Mouse (Mus musculus): ENCODE data around the gene Mepce. TPM values are rescaled to one million over a fixed set of nuclear protein-coding genes. Genes with fewer than 3 reads are reported as not detected.
"Not testable (repeated sequence)": the region's sequence is repeated elsewhere in the genome, so short reads cannot be mapped to it uniquely, and the experiment has no call there.

Gene Mepce
- polyA plus RNA-seq (2012; rRNA removed), result 81.9 and 87.5 TPM in 2 replicates

- peaks cover 25% of the 10 kb centered on the region for H3K4me1 ChIP-seq (replicated peaks; ENCODE audit: control insufficient read depth, insufficient read depth, low read length)
- peak; percentile 85 for TF ChIP-seq CTCF (IDR thresholded peaks at IDR 0.05; ENCODE audit: borderline replicate concordance, control insufficient read depth, extremely low read depth, insufficient read depth, low read length, poor library complexity)
- 0 out of 2 replicates have a peak, but pooled peaks have one; percentile 33 for TF ChIP-seq POLR2A (IDR thresholded peaks at IDR 0.05; ENCODE audit: control insufficient read depth, extremely low read depth, insufficient read depth, low read length, poor library complexity)
- no peaks in the 10 kb centered on the region for H3K27me3 ChIP-seq (ENCODE audit: control insufficient read depth, insufficient read depth, low read length)
- WGBS, result under 1% methylated on average over 48 of the region's 48 CpGs
- H3K4me3 ChIP-seq (ENCODE audit: control insufficient read depth, insufficient read depth, low read length), result peak within 1 kb of the TSS; percentile 70
- DNase-seq, result peak; percentile 95
- peak within 1 kb of the TSS; percentile 95 for H3K27ac ChIP-seq (ENCODE audit: control insufficient read depth, insufficient read depth, low read length)
- peaks cover 8% of the 10 kb centered on the region for H3K36me3 ChIP-seq (ENCODE audit: control insufficient read depth, insufficient read depth, low read length)
These were observed at the start of gene Mepce, which contains the start of gene Zcwpw1 for GRCm38 (mm10) chr5:137787151-137787928. Mepce (minus strand) TSS chr5:137787655. Zcwpw1 (plus strand) TSS chr5:137787798.

- H3K27ac ChIP-seq (ENCODE audit: control insufficient read depth, insufficient read depth, low read length); DNase-seq; H3K36me3 ChIP-seq (ENCODE audit: control insufficient read depth, insufficient read depth, low read length); H3K27me3 ChIP-seq (ENCODE audit: control insufficient read depth, insufficient read depth, low read length); H3K4me1 ChIP-seq (replicated peaks; ENCODE audit: control insufficient read depth, insufficient read depth, low read length); H3K4me3 ChIP-seq (ENCODE audit: control insufficient read depth, insufficient read depth, low read length): not testable (repeated sequence)
These were observed 49.7 kb upstream of the Mepce start for GRCm38 (mm10) chr5:137837110-137837509.

GRCm38 (mm10) chr5:137836611-137837010 lies 49.2 kb upstream of the Mepce start:
- no peak for TF ChIP-seq CTCF (IDR thresholded peaks at IDR 0.05; ENCODE audit: borderline replicate concordance, control insufficient read depth, extremely low read depth, insufficient read depth, low read length, poor library complexity)
- no peak overlapping the region for H3K27ac ChIP-seq (ENCODE audit: control insufficient read depth, insufficient read depth, low read length)
- no peaks in the 10 kb centered on the region for H3K36me3 ChIP-seq (ENCODE audit: control insufficient read depth, insufficient read depth, low read length)
- DNase-seq, result no peak
- H3K4me3 ChIP-seq (ENCODE audit: control insufficient read depth, insufficient read depth, low read length), result no peak overlapping the region
- no peaks in the 10 kb centered on the region for H3K27me3 ChIP-seq (ENCODE audit: control insufficient read depth, insufficient read depth, low read length)
- no peaks in the 10 kb centered on the region for H3K4me1 ChIP-seq (replicated peaks; ENCODE audit: control insufficient read depth, insufficient read depth, low read length)

- 67% methylated on average over 2 of the region's 2 CpGs for WGBS
- not testable (repeated sequence) for H3K36me3 ChIP-seq (ENCODE audit: control insufficient read depth, insufficient read depth, low read length); H3K27me3 ChIP-seq (ENCODE audit: control insufficient read depth, insufficient read depth, low read length); H3K4me1 ChIP-seq (replicated peaks; ENCODE audit: control insufficient read depth, insufficient read depth, low read length); DNase-seq; H3K27ac ChIP-seq (ENCODE audit: control insufficient read depth, insufficient read depth, low read length); H3K4me3 ChIP-seq (ENCODE audit: control insufficient read depth, insufficient read depth, low read length)
These were observed 48.6 kb upstream of the Mepce start, which contains the start of gene Pilra for GRCm38 (mm10) chr5:137835966-137836520. Pilra (minus strand) TSS chr5:137836281.

- Histone ChIP-seq H3K4me1 (replicated peaks; ENCODE audit: control insufficient read depth, insufficient read depth, low read length) (no peaks in the 10 kb centered on the region), H3K4me3 (ENCODE audit: control insufficient read depth, insufficient read depth, low read length) (no peak overlapping the region), H3K27ac (ENCODE audit: control insufficient read depth, insufficient read depth, low read length) (no peak overlapping the region), H3K36me3 (ENCODE audit: control insufficient read depth, insufficient read depth, low read length) (no peaks in the 10 kb centered on the region), H3K27me3 (ENCODE audit: control insufficient read depth, insufficient read depth, low read length) (no peaks in the 10 kb centered on the region)
- WGBS, result 78% methylated on average over 4 of the region's 4 CpGs
- DNase-seq, result no peak
- no peak for TF ChIP-seq POLR2A (IDR thresholded peaks at IDR 0.05; ENCODE audit: control insufficient read depth, extremely low read depth, insufficient read depth, low read length, poor library complexity)
- TF ChIP-seq CTCF (IDR thresholded peaks at IDR 0.05; ENCODE audit: borderline replicate concordance, control insufficient read depth, extremely low read depth, insufficient read depth, low read length, poor library complexity), result no peak
These were observed 46.0 kb upstream of the Mepce start for GRCm38 (mm10) chr5:137833500-137833899.

- no peak overlapping the region for H3K4me3 ChIP-seq (ENCODE audit: control insufficient read depth, insufficient read depth, low read length)
- H3K36me3 ChIP-seq (ENCODE audit: control insufficient read depth, insufficient read depth, low read length), result no peaks in the 10 kb centered on the region
- no peaks in the 10 kb centered on the region for H3K27me3 ChIP-seq (ENCODE audit: control insufficient read depth, insufficient read depth, low read length)
- H3K27ac ChIP-seq (ENCODE audit: control insufficient read depth, insufficient read depth, low read length), result no peak overlapping the region
- no peak for DNase-seq
- no peaks in the 10 kb centered on the region for H3K4me1 ChIP-seq (replicated peaks; ENCODE audit: control insufficient read depth, insufficient read depth, low read length)
- 60% methylated on average over 6 of the region's 6 CpGs for whole genome bisulfite sequencing
- TF ChIP-seq CTCF (IDR thresholded peaks at IDR 0.05; ENCODE audit: borderline replicate concordance, control insufficient read depth, extremely low read depth, insufficient read depth, low read length, poor library complexity), result no peak
These were observed 44.1 kb upstream of the Mepce start for GRCm38 (mm10) chr5:137831506-137831905.

GRCm38 (mm10) chr5:137831106-137831505 lies 43.7 kb upstream of the Mepce start:
- H3K4me3 ChIP-seq (ENCODE audit: control insufficient read depth, insufficient read depth, low read length), result no peak overlapping the region
- H3K36me3 ChIP-seq (ENCODE audit: control insufficient read depth, insufficient read depth, low read length), result no peaks in the 10 kb centered on the region
- no peaks in the 10 kb centered on the region for H3K27me3 ChIP-seq (ENCODE audit: control insufficient read depth, insufficient read depth, low read length)
- H3K27ac ChIP-seq (ENCODE audit: control insufficient read depth, insufficient read depth, low read length), result no peak overlapping the region
- 49% methylated on average over 4 of the region's 4 CpGs for WGBS
- DNase-seq, result no peak
- TF ChIP-seq CTCF (IDR thresholded peaks at IDR 0.05; ENCODE audit: borderline replicate concordance, control insufficient read depth, extremely low read depth, insufficient read depth, low read length, poor library complexity), result no peak
- no peaks in the 10 kb centered on the region for H3K4me1 ChIP-seq (replicated peaks; ENCODE audit: control insufficient read depth, insufficient read depth, low read length)
